Mouse (Mus musculus): ENCODE measurements at regions not wholly inside any gene's neighbourhood (a gene's known extent, or its start where the extent isn't known, plus 50 kb on each side); places are given as distances from the start of the nearest gene placed in this dataset.

DNA sequence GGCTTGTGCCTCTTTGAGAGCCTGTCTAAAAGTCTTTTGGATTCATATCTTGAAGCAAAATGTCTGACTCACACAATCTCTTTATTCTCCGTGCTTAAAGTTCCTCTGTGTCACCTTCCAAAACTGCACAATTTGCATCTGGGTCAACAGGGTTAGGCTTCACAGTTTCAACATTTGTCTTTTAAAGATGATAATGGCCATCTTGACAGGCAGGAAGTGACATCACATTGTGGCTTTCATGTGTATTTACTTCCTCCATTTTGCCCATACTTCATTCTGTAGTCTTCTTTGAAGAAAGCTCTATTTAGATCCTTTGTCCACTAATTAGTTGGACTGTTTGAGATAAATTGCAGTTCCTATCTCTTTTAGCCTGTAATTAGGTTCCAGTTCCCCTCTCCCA, 135.1 kb downstream of the Ndufa10 start:
- no peak for DNase-seq

GRCm38 (mm10) chr1:92337450-92337849, 136.2 kb downstream of the Ndufa10 start:
- no peak for DNase-seq

DNA sequence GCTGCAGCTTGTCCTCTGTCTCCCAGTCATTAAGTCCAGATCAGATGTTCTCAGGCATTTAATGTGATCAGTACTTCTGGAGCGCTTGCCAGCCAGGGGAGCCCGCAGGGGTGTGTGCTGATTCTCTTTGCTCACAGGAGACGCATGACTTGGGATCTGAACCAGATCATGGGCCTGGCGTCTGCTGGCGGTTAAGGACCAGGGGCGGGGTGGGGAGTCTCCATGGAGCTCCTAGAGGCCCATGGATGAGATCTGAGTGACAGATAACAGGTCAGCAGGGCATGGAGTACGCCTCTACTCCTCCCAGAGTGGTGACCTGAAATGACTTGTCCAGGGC, 136.7 kb upstream of the Hdac4 start:
- DNase-seq: no peak

- no peak for DNase-seq
These were observed 136.2 kb upstream of the Hdac4 start for GRCm38 (mm10) chr1:92331559-92332247.

DNA sequence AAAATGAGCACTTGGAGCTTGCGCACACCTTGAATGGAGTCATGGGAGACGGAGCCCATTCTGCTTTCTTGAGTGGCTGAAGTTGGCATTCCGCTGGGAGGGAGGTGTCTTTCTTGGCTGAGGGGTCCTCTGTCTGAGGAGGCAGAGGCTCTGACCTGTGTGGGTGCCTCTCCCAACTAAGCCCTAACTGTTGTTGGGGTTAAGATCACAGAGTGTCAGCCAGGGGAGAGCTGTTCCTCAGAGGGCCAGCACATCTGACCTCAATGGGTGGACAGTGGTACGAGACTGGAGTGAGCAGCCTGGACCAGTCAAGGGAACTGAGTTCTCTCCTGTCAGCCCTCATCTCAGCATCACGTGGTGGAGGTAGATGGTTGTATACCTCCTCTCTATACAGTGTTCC, 134.7 kb upstream of the Hdac4 start:
- DNase-seq: no peak

DNA sequence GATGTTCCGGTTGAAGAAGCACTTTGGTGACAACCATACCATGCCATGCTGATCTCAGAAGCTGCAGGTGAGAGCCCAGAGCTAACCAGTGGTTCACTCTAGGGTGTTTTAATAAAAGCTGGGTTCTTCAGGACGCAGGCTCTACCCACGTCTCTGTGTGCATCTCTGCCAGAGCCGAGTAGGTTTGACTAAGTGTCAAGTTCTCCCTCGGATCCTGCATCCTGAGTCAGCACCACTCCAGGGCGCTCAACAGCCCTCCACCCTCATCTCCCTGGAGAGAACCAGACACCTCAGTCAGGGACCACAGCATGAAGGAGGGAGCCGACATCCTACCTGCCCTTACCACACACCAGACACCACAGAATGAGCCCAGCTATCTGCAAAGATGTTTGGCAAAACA, 134.0 kb upstream of the Hdac4 start:
- no peak for DNase-seq

DNA sequence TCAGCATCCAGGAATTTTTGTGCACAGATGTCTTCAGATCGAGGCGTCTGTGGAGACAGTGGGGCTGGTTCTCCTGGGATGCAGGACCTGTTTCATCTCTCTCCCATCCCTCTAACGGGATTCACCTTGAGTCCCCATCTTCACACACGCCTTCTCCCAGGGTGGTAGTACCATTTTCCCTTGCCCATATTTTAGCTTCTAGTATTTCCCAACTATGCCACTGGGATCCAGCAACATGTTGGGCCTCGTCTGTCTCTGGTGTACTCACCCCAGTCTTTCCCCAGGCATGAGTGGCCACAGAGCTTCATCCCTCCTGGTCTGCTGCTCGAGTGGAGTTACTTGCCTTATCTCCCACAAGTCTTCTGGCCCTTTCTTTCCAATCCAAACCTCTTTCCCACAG, 131.6 kb upstream of the Hdac4 start:
- no peak for DNase-seq

- DNase-seq: no peak
These were observed 129.8 kb upstream of the Hdac4 start for GRCm38 (mm10) chr1:92325281-92325680.

DNA sequence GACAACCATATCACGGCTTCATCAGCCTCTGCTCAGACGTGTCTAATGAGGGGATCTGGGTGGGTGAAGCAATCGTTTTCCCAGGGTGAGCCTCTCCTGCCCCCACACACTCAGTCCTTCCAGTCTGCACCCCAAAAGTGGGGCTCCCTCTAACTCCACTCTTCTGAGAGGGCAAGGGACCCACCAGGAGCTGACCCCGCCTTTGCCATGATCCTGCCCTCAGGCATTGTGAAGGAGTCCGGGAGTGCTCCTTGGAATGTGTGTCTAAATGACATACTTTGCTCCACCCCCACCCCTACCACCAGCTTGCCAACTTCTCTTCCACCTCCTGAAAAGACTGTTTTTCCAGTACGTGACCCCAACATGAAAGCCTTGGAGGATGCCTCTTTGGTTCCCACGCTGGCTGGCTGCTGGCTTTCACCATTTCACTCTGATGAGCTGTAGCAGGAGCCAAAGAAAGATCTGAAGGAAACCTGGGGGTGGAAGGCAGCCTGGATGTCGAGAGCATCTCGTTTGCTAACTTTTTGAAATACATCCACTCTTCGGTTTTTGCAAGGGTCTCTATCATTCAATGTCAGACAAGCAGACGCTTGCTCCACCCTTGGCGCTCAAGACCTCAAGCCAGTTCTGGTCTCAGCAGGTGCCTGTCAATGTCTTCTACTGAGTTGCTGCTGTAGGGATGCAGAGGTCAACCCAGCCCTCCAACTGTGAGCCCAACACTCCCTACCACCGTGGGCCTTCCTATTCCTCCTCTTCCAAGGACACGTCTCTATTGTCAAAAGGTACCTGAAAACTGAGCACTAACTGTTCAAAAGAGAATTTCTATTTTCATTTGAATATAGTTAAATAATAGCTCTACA, 128.8 kb upstream of the Hdac4 start:
- DNase-seq: no peak

GRCm38 (mm10) chr1:92317131-92317530, 121.6 kb upstream of the Hdac4 start:
- no peak for DNase-seq

DNA sequence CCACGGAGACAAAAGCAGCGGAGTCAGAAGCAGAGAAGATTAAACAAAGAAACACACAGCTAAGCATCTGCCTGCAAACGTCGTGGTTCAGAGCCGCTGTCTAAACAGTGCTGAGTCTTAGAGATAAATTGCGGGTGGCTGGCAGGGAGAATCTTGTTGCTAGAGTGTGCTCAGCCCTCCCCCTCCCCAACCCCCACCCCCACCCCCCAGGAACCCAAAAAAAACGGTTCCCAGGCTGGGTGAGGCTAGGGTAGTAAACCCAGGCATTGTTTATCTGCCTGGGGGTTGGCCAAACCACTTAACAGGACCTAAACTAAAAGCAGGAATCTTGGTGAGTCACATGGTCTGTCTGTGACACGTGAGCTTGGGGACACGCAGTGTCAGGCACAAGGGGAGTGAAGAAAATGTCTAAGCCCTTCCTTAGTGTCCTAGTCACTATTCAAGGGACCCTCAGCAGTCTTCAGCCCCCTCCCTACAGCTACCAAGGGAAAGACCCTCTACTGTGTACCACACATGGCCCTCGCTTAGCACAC, 120.8 kb upstream of the Hdac4 start:
- DNase-seq: no peak

DNA sequence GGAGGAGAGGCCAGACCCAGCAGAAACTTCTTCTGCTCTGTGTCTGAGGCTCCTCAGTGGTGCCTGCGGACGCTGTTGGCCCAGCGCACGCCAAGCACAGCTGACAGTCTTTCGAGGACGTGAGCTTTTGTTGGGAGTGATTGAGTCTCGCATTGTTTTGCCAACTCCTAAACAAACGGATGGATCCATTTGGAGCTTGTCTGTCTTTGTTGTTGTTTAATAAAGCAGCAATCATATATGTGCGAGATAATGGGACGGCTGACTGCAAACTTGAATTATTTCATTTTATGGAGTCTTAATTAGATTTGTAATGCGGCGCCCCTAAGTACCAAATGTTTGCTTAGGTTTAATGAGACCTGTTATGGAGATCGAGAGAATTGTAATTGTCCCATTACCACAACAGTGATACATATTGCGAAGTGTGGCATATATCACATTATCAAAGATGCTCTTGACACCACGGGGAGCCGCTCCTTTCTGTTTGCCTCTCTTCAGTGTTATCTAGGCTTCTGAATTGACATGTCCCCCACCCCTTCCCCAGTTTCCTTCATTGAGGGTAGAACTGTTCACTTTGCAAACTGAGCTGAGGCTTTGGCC, 117.6 kb upstream of the Hdac4 start:
- DNase-seq: no peak

DNA sequence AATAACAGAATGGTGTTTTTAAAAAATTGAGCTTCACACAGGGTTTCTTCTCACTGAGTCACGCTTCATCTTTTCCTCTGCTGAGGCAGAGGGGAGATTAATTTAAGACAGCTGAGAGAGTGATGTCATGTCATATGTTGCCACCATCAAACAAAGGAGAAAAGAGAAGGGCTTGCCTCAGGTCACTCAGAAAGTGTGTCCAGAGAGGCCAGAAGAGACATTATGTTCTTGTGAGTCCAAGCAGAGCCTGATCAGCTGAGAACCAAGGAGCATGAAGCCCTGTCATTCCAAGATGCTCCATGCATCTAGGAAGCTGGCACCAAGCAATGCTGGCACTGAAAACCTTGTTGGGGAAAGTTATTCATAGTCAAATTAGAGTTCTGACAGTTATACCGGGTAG, 114.4 kb upstream of the Hdac4 start:
- DNase-seq: no peak

GRCm38 (mm10) chr1:92309381-92309780, 113.9 kb upstream of the Hdac4 start:
- DNase-seq: no peak

DNA sequence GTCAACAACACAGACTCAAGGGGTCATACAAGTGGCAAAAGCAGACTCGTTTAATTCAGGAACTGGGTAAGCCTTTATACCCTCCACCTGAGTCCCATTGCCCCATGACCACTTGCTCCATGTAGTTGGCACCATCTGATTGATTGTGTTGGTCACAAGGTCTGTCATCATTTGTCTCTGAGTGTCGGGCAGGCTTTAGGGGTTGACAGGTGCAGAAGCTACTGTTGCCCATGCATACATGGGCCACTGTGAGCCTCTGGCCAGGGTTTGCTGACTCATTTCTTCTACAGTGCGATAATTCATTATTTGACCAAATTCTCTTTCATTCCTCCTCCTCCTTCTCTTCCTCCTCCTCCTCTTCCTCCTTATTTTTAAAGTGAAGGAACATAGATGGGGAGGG, 113.0 kb upstream of the Hdac4 start:
- DNase-seq: no peak

DNA sequence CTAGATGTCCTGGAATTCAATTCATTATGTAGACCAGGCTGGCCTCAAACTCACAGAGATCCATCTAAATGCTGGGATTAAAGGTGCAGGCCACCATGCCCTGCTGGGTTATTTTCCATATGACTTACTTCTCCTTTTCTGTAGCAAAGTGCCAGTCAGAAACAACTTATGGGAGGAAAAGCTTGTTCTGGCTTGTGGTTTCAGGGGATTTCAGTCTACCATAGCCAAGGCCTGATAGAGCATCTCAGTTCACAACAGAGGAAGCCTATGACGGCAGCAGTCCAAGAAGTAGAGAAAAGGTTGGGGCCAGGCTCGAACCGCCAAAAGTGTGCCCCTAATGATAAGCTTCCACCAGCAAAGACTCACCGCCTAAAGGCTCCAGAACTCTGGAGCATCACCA, 110.5 kb upstream of the Hdac4 start:
- DNase-seq: no peak

DNA sequence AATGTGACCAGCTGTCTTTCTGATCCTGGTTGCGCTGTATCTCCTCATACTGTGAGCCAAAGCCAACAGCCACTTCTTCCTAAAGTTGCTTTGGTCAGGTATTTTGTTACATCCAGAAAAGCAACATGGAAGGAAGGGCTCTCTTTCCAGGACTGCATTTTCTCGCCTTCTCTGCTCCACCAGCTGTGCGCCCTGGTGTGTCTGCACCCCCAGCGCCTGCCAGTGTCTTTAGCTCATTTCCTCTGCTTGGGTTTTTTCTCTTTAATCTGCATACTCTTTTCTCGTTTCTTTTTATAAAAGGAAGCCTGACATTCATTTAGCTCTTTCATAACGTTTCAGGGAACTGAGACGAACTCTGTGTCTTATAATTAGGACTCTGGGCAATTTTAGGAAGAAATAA, 103.5 kb upstream of the Hdac4 start:
- DNase-seq: peak; percentile 65

- DNase-seq: no peak
These were observed 97.3 kb upstream of the Hdac4 start for GRCm38 (mm10) chr1:92292681-92293380.

DNA sequence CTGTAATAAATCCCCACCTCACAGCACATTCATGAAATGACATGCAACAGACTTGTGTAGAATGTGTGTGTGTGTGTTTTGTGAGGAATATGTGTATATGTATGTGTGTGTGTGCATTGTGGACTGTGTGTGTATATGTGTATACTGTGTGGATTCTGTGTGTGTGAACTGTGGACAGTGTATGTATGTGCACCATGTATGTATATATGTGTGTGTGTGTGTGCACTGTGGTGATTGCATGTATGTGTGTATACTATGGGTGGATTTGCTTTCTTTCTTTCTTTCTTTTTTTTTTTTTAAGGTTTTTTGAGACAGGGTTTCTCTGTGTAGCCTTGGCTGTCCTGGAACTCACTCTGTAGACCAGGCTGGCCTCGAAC, 91.5 kb upstream of the Hdac4 start:
- DNase-seq: no peak

- DNase-seq: no peak
These were observed 90.8 kb upstream of the Hdac4 start for GRCm38 (mm10) chr1:92286013-92286965.

DNA sequence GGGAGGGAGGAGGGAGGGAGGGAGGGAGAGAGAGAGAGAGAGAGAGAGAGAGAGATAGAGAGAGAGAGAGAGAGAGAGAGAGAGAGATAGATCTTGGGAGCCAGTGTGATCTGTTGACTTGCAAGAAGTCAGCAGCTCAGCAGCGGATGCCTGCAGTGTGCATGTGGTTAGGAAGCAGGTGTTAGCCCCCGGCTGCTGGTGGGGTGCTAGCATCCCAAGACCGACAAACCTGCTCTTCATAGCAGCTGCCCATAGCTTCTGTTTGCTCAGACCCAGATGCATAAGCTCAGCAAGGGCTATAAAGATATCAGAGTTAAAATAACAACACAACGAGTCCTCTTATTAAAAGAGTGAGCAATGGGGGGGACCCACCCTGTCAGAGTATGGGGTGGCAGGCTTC, 88.7 kb upstream of the Hdac4 start:
- DNase-seq: peak; percentile 60

GRCm38 (mm10) chr1:92277199-92277747, 81.8 kb upstream of the Hdac4 start:
- DNase-seq: no peak
